Mouse (Mus musculus): Measurements from ENCODE around the gene Ier3.

DNA sequence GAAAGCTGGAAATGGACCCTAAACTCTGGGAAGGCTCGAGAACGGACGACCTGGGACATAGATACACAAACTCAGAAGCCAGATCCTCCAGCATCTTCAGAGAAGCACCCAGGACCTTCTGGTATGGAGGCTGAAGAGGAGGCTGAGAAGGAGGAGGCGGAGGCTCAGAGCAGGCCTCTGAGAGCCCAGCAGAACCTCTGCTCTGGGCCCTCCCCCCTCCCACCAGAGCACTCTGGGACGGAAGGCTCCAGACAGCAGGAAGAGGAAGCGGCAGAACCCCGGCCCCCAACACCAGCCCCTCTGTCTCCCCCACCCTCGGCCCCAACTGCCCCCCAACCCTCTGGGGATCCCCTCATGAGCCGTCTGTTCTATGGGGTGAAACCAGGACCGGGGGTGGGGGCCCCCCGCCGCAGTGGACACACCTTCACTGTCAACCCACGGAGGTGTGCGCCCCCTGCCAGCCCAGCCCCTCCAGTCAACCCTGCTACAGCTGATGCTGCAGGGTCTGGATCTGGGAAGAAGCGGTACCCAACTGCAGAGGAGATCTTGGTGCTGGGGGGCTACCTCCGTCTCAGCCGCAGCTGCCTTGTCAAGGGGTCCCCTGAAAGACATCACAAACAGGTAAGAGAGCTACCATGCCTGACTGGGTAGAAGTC, 46.8 kb downstream of the Ier3 start:
- TF ChIP-seq CTCF (IDR thresholded peaks at IDR 0.05; ENCODE audit: control insufficient read depth, insufficient read depth, insufficient replicate concordance, low read depth, low read length) = no peak
- TF ChIP-seq POLR2A (IDR thresholded peaks at IDR 0.05; ENCODE audit: control insufficient read depth, low read depth, low read length) = no peak

Measured in testis, adult 2 months (tissue).